Comparison of ENCODE assay signal across 24 mouse cellular contexts in the genomic region with DNA sequence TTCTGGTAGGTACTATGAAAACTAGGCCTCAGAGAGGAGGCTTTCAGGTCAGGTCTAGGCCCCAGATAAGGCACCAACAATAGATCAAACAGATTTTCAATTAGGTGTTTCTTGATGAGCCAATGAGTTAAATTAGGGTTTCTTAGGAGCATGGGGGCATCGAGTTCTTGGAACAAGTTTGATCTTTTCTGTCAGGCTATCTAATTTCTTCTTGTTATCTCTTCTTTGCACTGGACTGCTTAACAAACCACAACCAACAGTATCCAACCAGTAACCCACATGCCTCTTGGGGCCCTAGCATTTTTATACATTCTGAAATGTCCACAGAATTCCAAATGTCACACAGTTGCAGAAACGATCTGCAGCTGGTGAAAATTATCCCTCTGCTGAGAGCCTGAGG. TPM values are rescaled to one million over a fixed set of nuclear protein-coding genes. Genes with fewer than 3 reads are reported as not detected.
A peak's percentile ranks its signal among the peaks of the same experiment; 100 is the strongest.
DNase-seq lines count a peak whose midpoint lies in the region; ATAC-seq lines count a peak whose summit lies in the region.
"Had no signal": no experiment of that assay in that cellular context is flagged by ENCODE, and none has a peak within 500 bp of the region (broad histone marks: within the 10 kb centered on the region; RNA-seq: fewer than 3 reads in every experiment).

No protein-coding gene starts in this region.

- H3K36me3 ChIP-seq in liver, embryonic 11.5 days (ENCODE audit: control insufficient read depth, insufficient read depth, low read length) = no peaks in the 10 kb centered on the region
- H3K36me3 ChIP-seq in liver, embryonic 13.5 days = no peaks in the 10 kb centered on the region
- no peaks in the 10 kb centered on the region for H3K36me3 ChIP-seq in liver, embryonic 16.5 days (ENCODE audit: control insufficient read depth, insufficient read depth)
- H3K36me3 ChIP-seq: embryonic facial prominence, embryonic 12.5 days; embryonic facial prominence, embryonic 15.5 days; forebrain, embryonic 12.5 days; forebrain, embryonic 15.5 days; heart, embryonic 10.5 days; heart, embryonic 13.5 days had no signal

- no peaks in the 10 kb centered on the region; the same call in 1 of the 2 replicates for H3K4me1 ChIP-seq in liver, embryonic 11.5 days (replicated peaks; ENCODE audit: control insufficient read depth, insufficient read depth, low read length)
- peaks cover 25% of the 10 kb centered on the region for H3K4me1 ChIP-seq in liver, embryonic 13.5 days (replicated peaks)
- H3K4me1 ChIP-seq in liver, embryonic 16.5 days (ENCODE audit: control insufficient read depth, low read depth, low read length) = peaks cover 4% of the 10 kb centered on the region; the same call in 1 of the 2 replicates
- H3K4me1 ChIP-seq: embryonic facial prominence, embryonic 12.5 days; embryonic facial prominence, embryonic 15.5 days; forebrain, embryonic 12.5 days; forebrain, embryonic 15.5 days; heart, embryonic 10.5 days; heart, embryonic 13.5 days had no signal

- WGBS in liver, embryonic 11.5 days = 55% methylated on average over 2 of the region's 2 CpGs
- WGBS in liver, embryonic 13.5 days (ENCODE audit: insufficient replicate concordance) = 33% methylated on average over 2 of the region's 2 CpGs
- WGBS in liver, embryonic 16.5 days (ENCODE audit: insufficient replicate concordance) = 28% methylated on average over 2 of the region's 2 CpGs

- H3K4me2 ChIP-seq in liver, embryonic 11.5 days = no peak overlapping the region
- H3K4me2 ChIP-seq in liver, embryonic 13.5 days = peak overlapping the region; percentile 29; the same call in 1 of the 2 replicates
- H3K4me2 ChIP-seq in liver, embryonic 16.5 days (ENCODE audit: low read depth, low read length) = no peak overlapping the region
- H3K4me2 ChIP-seq: embryonic facial prominence, embryonic 12.5 days; embryonic facial prominence, embryonic 15.5 days; forebrain, embryonic 12.5 days; forebrain, embryonic 15.5 days; heart, embryonic 13.5 days; hindbrain, embryonic 14.5 days had no signal

- H3K4me3 ChIP-seq in liver, embryonic 11.5 days (ENCODE audit: low read depth, low read length) = no peak overlapping the region
- no peak overlapping the region for H3K4me3 ChIP-seq in liver, embryonic 13.5 days (replicated peaks)
- no peak overlapping the region for H3K4me3 ChIP-seq in liver, embryonic 16.5 days (ENCODE audit: low read depth, low read length)
- H3K4me3 ChIP-seq: embryonic facial prominence, embryonic 12.5 days; embryonic facial prominence, embryonic 15.5 days; forebrain, embryonic 12.5 days; forebrain, embryonic 15.5 days; heart, adult 2 months; heart, embryonic 10.5 days; heart, embryonic 13.5 days had no signal

- H3K27ac ChIP-seq in liver, embryonic 11.5 days (ENCODE audit: low read depth, low read length) = peak overlapping the region; percentile 45; the same call in 1 of the 2 replicates
- peak overlapping the region; percentile 13; the same call in 1 of the 2 replicates for H3K27ac ChIP-seq in liver, embryonic 13.5 days
- no peak overlapping the region for H3K27ac ChIP-seq in liver, embryonic 16.5 days (ENCODE audit: low read length)
- H3K27ac ChIP-seq: embryonic facial prominence, embryonic 12.5 days; embryonic facial prominence, embryonic 15.5 days; forebrain, embryonic 12.5 days; forebrain, embryonic 15.5 days; heart, adult 2 months; heart, embryonic 10.5 days; heart, embryonic 13.5 days; hindbrain, embryonic 14.5 days had no signal

- H3K9ac ChIP-seq in liver, embryonic 11.5 days (ENCODE audit: low read depth, low read length) = no peak overlapping the region
- H3K9ac ChIP-seq in liver, embryonic 13.5 days = no peak overlapping the region
- H3K9ac ChIP-seq in liver, embryonic 16.5 days (ENCODE audit: low read depth, low read length) = no peak overlapping the region
- H3K9ac ChIP-seq: embryonic facial prominence, embryonic 12.5 days; embryonic facial prominence, embryonic 15.5 days; forebrain, embryonic 12.5 days; forebrain, embryonic 15.5 days; heart, embryonic 13.5 days; hindbrain, embryonic 14.5 days had no signal

- H3K27me3 ChIP-seq in liver, embryonic 11.5 days (replicated peaks; ENCODE audit: control insufficient read depth, insufficient read depth, low read length) = no peaks in the 10 kb centered on the region
- H3K27me3 ChIP-seq in liver, embryonic 13.5 days = no peaks in the 10 kb centered on the region
- H3K27me3 ChIP-seq in liver, embryonic 16.5 days (ENCODE audit: control insufficient read depth, insufficient read depth, low read depth, low read length) = no peaks in the 10 kb centered on the region
- H3K27me3 ChIP-seq: embryonic facial prominence, embryonic 12.5 days; embryonic facial prominence, embryonic 15.5 days; forebrain, embryonic 15.5 days; heart, embryonic 13.5 days had no signal

- DNase-seq in liver, embryonic 11.5 days (ENCODE audit: low spot score) = no peak
- no peak for DNase-seq in liver
- DNase-seq in liver, embryonic 13.5 days = no peak
- DNase-seq in left cerebral cortex, postnatal 4 days = no peak
- DNase-seq in cerebellum, postnatal 25 days = no peak
- DNase-seq in layer of hippocampus, adult 9-10 months (ENCODE audit: low spot score) = no peak
- DNase-seq: adrenal gland, adult 2 months; adrenal gland, postnatal 14 days; cerebellum, adult 18-20 months; cerebellum, adult 9-11 months; gastrocnemius, postnatal 10 days; gastrocnemius, postnatal 36 days; heart, adult 2 months; heart, postnatal 14 days; heart, postnatal 4 days had no signal

- peak; percentile 78 for ATAC-seq in liver, embryonic 11.5 days (replicated peaks; ENCODE audit: low FRiP score)
- ATAC-seq in liver, embryonic 13.5 days (ENCODE audit: low read depth) = peak; percentile 72
- ATAC-seq in liver, embryonic 16.5 days (ENCODE audit: low read depth) = peak; percentile 63
- ATAC-seq in megakaryocyte-erythroid progenitor cell, adult 5-6 weeks (replicated peaks; ENCODE audit: low FRiP score, low TSS enrichment, poor library complexity, severe bottlenecking) = peak; percentile 81
- ATAC-seq: forebrain, embryonic 15.5 days had no signal

- no peaks in the 10 kb centered on the region for H3K9me3 ChIP-seq in liver, embryonic 11.5 days (ENCODE audit: control insufficient read depth, low read length)
- no peaks in the 10 kb centered on the region for H3K9me3 ChIP-seq in liver, embryonic 13.5 days (replicated peaks)
- H3K9me3 ChIP-seq in liver, embryonic 16.5 days (replicated peaks; ENCODE audit: control insufficient read depth, low read length) = no peaks in the 10 kb centered on the region
- H3K9me3 ChIP-seq: embryonic facial prominence, embryonic 12.5 days; embryonic facial prominence, embryonic 15.5 days; forebrain, embryonic 12.5 days; forebrain, embryonic 15.5 days; heart, embryonic 10.5 days; heart, embryonic 13.5 days had no signal

- intact Hi-C loops in left cerebral cortex, postnatal 4 days (cut with DNase I) = no loop called here

RNA-seq across cellular contexts. Expression of gene Rnf128, which starts 37.4 kb away (rescaled TPM):
- polyA plus RNA-seq in liver, embryonic 11.5 days (2014; fragmentation: Nextera tagmentation; extraction: Ambion mirVana) = 52.9 and 57.4 TPM in 2 replicates
- polyA plus RNA-seq in liver, embryonic 13.5 days (2015; fragmentation: Nextera tagmentation; extraction: Ambion mirVana) = 34.1 and 40.5 TPM in 2 replicates
- polyA plus RNA-seq in liver, embryonic 16.5 days (2015; fragmentation: Nextera tagmentation; extraction: Ambion mirVana) = 70.1 and 74.7 TPM in 2 replicates
- total RNA-seq in megakaryocyte-erythroid progenitor cell, adult 5-6 weeks (2014; fragmentation: Nextera tagmentation) = 1.5 and 3.8 TPM in 2 replicates
- 1.7 and 2.9 TPM in 2 replicates for total RNA-seq in megakaryocyte-erythroid progenitor cell, adult 5-6 weeks (2017)
- 1 to 10 TPM; 4.3 to 5.4 TPM for total RNA-seq in left cerebral cortex, postnatal 4 days (2021)

RNA-seq across cellular contexts. Expression of gene D330045A20Rik, which starts 45.6 kb away (rescaled TPM):
- 3.0 and 4.6 TPM in 2 replicates for polyA plus RNA-seq in liver, embryonic 11.5 days (2014; fragmentation: Nextera tagmentation; extraction: Ambion mirVana)
- 1.1 and 1.6 TPM in 2 replicates for polyA plus RNA-seq in liver, embryonic 13.5 days (2015; fragmentation: Nextera tagmentation; extraction: Ambion mirVana)
- polyA plus RNA-seq in liver, embryonic 16.5 days (2015; fragmentation: Nextera tagmentation; extraction: Ambion mirVana) = 0.53 and 0.78 TPM in 2 replicates
- 0.98 and 3.3 TPM in 2 replicates for total RNA-seq in megakaryocyte-erythroid progenitor cell, adult 5-6 weeks (2014; fragmentation: Nextera tagmentation)
- 4.3 and 5.3 TPM in 2 replicates for total RNA-seq in megakaryocyte-erythroid progenitor cell, adult 5-6 weeks (2017)
- 1 to 10 TPM in 1 of 2 experiments, under 1 TPM in 1; 0.91 to 1.1 TPM for total RNA-seq in left cerebral cortex, postnatal 4 days (2021)
- total RNA-seq: gastrocnemius, postnatal 36 days had no signal
- polyA plus RNA-seq: adrenal gland, adult 2 months had no signal
